Mouse (Mus musculus) adrenal gland, adult 8-10 months (tissue): Measurements from ENCODE around the gene Slc41a3. TPM values are rescaled to one million over a fixed set of nuclear protein-coding genes. Genes with fewer than 3 reads are reported as not detected.
"Not testable (repeated sequence)": the region's sequence is repeated elsewhere in the genome, so short reads cannot be mapped to it uniquely, and the experiment has no call there.

Experiments used
- DNase-seq: peaks from one replicate; pipeline ENCODE4 v3.0.0; 2022
- total RNA-seq, 4 experiments: library from RNA; stranded (reverse); gene quantifications; 2 replicates each; pipeline ENCODE4 v1.2.4; 2022

Slc41a3 gene
- total RNA-seq, 4 experiments from 2014 or later: 21.5 to 72.6 (median 39.6) TPM

DNA sequence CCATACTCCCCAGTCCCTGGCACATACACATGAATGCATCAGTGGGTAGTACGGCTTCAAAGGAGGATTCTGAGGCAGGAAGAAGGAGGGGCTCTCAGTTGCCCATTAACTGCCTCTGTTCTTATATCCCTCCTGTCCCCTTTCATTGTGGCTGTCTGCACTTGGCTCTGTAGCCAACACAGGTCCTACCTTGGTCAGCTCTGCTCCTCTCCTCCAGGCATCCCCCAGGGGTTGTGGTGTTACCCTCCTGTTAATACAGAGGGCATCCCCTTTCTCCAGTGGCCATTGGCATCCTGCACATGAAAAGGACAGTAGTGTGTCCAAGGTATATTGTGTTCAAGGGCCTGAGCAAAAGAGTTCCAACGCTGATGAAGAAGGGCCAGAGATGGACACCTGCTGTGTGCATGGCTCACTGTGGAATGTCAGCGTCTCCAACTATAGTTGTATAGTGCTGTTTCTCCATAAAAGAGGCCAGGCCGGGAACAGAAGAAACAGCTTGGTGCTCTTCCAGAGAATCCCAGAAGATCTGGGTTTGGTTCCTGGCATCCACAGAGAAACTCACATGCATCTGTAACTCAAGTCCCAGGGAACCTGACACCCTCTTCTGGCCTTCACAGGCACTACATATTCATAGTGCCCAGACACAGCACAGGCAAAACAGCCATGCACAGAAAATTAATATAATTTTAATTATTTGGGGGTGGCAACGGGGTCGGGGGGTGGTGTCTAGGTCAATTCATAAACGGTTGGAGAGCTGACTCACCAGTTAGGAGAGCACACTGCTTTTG is 20.9 kb downstream of the Slc41a3 start:
- no peak for DNase-seq

DNA sequence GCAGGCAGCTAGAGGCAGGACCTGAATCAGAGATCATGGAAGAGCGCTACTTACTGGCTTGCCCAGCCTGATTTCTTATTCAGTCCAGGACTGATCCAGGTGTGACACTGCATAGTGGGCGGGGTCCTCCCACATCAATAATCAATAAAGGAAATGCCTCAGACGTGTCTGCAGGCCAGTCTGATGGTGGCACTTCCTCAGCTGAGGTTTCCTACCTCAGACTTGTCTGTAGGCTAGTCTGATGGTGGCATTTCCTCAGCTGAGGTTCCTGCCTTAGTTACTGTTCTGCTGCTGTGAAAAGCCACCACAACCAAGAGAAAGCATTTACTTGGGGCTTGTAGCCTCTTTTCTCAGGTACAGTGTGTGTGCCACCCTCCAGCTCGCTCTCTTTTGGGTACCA is 23.0 kb downstream of the Slc41a3 start:
- DNase-seq: no peak

DNA sequence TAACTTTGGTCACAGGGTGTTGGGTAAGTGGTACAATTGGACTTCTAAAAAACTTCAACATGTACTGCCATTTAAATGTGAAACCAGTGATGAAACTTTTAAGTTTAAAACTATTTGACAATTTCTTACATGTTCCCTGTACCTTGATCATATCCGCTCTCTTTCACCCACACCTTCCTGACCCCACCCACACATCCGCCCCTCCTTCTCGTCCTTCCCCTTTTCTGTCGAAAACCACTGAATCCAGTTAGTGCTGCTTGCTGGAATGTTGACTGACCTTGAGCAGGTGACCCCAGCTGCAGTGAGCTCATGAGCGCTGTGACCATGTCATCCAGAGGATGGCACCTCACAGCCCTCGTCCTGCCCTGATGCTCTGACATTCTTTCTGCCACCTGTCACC is 25.0 kb downstream of the Slc41a3 start:
- DNase-seq: no peak

- no peak for DNase-seq
Observed at GRCm38 (mm10) chr6:90630427-90630826, 25.9 kb downstream of the Slc41a3 start.

DNA sequence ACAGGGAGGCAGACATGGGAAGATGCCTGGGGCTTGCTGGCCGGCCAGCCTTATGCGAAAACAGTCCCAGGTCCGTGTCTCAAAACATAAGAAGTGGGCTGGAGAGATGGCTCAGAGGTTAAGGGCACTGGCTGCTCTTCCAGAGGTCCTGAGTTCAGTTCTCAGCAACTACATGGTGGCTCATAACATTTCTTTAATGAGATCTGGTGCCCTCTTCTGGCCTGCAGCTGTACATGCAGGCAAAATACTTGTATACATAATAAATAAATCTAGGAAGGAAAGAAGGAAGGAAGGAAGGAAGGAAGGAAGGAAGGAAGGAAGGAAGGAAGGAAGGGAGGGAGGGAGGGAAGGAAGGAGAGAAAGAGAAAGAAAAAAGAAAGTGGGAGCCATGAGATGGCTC is 28.0 kb downstream of the Slc41a3 start:
- not testable (repeated sequence) for DNase-seq

- no peak for DNase-seq
Observed at GRCm38 (mm10) chr6:90635081-90635480, 30.6 kb downstream of the Slc41a3 start.

- DNase-seq: no peak
Observed at GRCm38 (mm10) chr6:90635611-90636010, 31.1 kb downstream of the Slc41a3 start.

- no peak for DNase-seq
Observed at GRCm38 (mm10) chr6:90643057-90643456, 38.5 kb downstream of the Slc41a3 start.

- no peak for DNase-seq
Observed at GRCm38 (mm10) chr6:90644965-90645364, 40.4 kb downstream of the Slc41a3 start.

- no peak for DNase-seq
Observed at GRCm38 (mm10) chr6:90648391-90648790, 43.9 kb downstream of the Slc41a3 start.

DNA sequence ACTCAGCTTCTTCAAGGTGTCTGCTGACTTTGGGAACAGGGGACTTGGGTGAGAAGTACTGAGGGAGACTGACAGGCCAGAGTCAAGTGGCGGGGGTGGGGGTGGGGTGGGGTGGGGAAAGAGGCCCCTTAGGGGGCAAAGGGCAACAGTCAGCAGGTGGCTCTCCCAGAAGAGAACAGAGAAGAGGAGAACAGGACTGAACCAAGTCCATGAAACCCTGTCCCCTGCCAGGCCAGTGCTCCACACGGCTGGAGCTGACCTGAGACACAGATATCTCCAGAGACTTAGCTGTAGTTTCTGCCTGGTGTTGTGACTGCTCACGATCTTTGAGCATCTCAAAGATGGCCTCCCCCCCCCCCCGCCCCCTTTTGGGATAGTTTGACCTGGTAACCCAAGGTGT is 44.8 kb downstream of the Slc41a3 start:
- DNase-seq: no peak

- no peak for DNase-seq
Observed at GRCm38 (mm10) chr6:90650634-90651033, 46.1 kb downstream of the Slc41a3 start.

GRCm38 (mm10) chr6:90653736-90654135 is 49.2 kb downstream of the Slc41a3 start:
- peak; percentile 42 for DNase-seq

DNA sequence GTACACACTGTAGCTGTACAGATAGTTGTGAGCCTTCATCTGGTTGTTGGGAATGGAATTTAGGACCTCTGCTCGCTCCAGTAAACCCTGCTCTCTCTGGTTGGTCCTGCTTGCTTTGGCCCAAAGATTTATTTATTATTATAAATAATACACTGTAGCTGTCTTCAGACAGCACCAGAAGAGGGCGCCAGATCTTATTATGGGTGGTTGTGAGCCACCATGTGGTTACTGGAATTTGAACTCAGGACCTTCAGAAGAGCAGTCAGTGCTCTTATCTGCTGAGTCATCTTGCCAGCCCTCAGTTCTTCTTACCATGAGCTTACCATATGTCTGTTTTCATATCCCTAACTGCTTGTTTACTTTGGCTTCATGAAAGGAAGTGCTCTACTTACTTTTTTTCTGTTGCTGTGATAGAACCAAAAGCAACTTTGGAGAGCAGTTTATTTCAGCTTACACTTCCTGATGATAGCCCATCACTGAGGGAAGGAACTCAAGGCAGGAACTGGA is 51.9 kb downstream of the Slc41a3 start:
- not testable (repeated sequence) for DNase-seq

GRCm38 (mm10) chr6:90659913-90660312 is 55.4 kb downstream of the Slc41a3 start:
- DNase-seq: no peak

DNA sequence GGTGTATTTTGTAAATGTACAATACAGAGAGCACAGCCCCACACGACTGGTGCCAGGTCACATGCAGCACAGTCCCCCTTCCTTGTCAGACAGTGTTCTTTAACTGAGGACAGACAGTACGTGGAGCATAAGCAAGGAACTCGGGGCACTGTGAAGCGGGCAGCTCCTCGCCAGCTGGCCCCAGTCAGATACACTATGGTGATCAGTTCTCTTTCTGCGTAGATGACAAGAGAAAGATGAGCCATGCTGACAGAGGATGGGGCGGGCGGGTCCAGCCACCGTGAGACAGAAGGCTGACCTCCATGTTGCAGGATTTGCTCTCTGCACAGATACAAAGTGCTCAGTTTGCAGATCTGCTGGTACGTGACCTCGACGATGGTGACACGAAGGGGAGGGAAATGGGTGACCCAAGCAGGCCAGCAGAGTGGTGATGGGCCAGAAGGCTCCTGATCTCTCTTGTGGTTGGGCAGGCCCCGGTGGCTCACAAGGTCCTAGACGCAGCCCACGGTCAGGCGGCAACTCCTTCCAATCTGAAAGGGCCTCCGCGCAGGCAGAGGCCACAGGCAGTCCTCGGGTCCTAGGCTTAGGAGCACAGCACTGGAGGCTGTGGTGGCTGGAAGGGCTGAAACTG is 56.0 kb downstream of the Slc41a3 start:
- no peak for DNase-seq

DNA sequence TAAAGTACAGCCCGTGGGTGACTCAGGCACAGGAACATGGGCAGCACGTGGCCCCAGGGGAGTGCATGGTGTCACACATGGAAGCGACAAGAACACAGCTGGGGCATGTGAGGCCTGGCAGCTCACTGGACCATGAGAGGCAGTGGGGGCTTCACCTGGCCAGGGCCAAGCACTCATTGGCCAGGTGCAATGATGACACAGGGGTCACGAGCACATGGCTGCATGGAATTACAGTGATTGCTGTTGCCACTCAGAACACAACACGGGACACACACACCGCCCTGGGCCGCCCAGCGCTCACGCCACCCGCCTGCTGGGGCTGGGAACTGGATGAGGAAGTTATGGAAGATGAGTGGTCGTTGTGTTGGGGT is 56.5 kb downstream of the Slc41a3 start:
- DNase-seq: no peak

DNA sequence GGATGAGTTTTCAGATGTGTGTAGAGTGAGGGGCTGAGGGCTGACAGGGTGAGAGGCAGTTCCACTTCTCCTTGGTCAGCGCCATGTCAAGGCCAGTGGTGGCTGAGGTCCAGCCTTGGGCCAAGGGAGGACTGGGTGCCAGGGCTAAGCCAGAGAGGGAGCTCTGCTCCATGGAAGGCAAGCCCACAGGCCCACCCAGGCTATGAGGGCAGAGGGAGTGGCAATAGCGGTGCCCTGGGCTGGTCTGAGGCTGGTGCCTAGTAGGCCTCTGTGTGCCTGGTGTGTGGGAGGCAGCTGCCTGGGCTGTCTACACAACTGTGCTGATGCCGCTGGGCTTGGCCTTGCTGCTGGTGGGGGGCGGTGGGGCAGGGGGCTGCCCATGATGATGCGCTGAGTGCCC is 57.6 kb downstream of the Slc41a3 start:
- no peak for DNase-seq

GRCm38 (mm10) chr6:90663736-90664135 is 59.2 kb downstream of the Slc41a3 start:
- DNase-seq: no peak

GRCm38 (mm10) chr6:90668693-90669092 is 64.2 kb downstream of the Slc41a3 start:
- DNase-seq: no peak

DNA sequence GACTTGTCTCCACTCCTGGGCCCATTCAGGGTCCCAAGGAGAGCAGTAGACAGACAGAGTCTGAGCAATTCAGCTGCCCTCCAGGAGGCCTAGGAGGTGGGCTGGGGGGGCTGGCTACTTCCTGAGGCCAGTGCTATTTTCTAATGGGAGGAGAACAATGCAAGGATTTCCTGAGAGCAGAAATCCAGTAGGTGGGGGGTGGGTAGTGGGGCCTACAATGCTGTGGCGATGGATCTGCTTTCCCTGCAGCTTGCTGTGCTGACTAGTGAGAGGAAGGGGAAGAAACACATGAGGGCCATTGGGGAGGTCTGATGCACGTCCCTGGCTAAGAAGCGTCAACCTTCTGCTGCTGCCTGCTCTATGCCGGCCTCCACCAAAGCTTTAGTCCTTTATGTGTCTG is 74.2 kb downstream of the Slc41a3 start:
- DNase-seq: no peak

DNA sequence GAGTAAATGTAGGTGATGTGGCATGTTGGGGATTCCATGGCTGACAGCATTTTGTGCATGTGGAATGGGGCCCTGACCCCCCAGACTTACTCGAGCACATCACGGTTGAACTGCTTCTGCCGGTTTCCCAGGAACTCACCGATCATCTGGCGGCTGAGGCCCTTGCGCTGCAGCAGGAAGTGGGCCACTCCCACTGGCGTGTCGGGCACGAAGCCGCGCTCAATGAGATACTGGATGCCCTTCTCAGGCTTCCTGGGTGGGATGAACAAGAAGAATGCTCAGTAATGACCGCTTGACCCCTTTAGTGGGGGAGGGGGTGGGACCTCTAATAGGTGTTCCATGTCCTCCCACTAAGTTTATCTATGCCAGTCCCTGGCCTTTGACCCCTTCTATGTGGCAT is 75.9 kb downstream of the Slc41a3 start:
- no peak for DNase-seq

GRCm38 (mm10) chr6:90683831-90684532 is 79.5 kb downstream of the Slc41a3 start:
- DNase-seq: no peak
